Mouse (Mus musculus): ENCODE measurements around the gene Gm7970. TPM values are rescaled to one million over a fixed set of nuclear protein-coding genes. Genes with fewer than 3 reads are reported as not detected.
"Not testable (repeated sequence)": the region's sequence is repeated elsewhere in the genome, so short reads cannot be mapped to it uniquely, and the experiment has no call there.

Gm7970 gene
- polyA plus RNA-seq (2016; fragmentation: Nextera tagmentation; extraction: Ambion mirVana) = not detected in 2 replicates

DNA sequence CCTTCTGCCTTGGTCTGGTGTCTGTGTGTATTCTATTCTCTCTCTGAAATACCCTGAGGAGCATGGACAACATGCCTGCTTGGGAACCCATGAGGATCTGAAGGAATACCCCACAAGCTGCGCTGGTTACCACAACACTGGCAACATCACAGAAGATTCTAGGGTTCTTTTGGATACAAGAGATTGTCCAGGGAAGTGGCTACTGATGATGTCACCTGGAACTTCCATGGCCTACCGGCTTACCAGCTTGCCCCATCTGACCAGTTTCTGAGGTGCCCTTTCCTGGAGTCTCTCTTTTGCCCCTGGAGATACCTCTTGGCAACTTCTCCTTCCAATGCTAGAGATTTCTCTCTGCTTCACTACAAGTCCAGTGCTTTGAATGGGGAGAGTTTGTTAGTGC, at the start of gene Gm7970:
TSS of gene Gm7970 (minus strand) at position 101 of the 400 bp plus-strand sequence.
- H3K4me2 ChIP-seq (replicated peaks); ATAC-seq (ENCODE audit: insufficient number of reproducible peaks, insufficient read depth, low FRiP score, low TSS enrichment); H3K9ac ChIP-seq; H3K27ac ChIP-seq; H3K36me3 ChIP-seq; H3K27me3 ChIP-seq; H3K4me3 ChIP-seq; H3K9me3 ChIP-seq; H3K4me1 ChIP-seq: not testable (repeated sequence)
- no CpG with 5 or more reads among the region's 2 CpGs for WGBS

DNA sequence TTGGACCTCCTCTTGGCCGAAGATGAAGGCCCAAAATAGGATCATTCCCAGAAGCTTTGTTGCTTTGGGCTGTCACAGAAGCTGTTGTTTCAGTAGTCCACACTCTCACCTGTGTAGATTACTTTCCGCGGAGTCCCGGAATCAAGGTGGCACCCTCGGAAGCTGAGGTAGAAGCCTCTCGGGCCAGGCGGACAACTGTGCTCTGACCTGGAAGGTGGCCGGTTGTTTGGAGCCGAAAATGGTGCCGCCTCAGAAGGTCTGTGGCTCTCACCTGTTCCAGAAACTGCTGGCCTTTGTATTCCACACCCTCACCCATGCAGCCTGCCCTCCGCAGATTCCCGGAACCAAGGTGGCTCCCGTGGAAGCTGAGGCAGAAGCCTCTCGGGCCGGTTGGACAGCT, 45.6 kb upstream of the Gm7970 start:
- not testable (repeated sequence) for H3K9me3 ChIP-seq; H3K27ac ChIP-seq; H3K27me3 ChIP-seq; H3K4me3 ChIP-seq; H3K4me2 ChIP-seq (replicated peaks); H3K4me1 ChIP-seq; H3K36me3 ChIP-seq; H3K9ac ChIP-seq; ATAC-seq (ENCODE audit: insufficient number of reproducible peaks, insufficient read depth, low FRiP score, low TSS enrichment)
- 93% methylated on average over 15 of the region's 15 CpGs for WGBS

DNA sequence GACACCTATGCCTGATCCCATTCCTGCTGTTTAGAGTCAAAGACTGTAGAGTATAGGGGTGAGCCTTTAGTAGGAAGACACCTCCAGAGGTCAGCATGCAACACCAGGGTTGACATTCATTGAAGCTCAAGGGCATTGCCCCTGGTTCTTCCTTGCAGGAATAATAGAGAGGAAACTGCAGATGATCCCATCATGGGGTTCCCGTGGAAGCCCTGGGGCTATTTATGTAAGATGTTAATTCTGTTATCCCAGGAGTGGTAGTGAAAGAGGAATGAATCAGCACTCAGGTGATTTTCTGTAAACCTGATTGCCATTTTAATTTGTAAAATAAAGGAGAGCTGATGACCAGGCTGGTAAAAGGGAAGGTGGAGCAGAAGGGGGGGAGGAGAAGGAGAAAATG, 31.0 kb upstream of the Gm7970 start:
- not testable (repeated sequence) for H3K9ac ChIP-seq; H3K9me3 ChIP-seq; H3K27ac ChIP-seq; H3K4me3 ChIP-seq; H3K27me3 ChIP-seq; H3K36me3 ChIP-seq; H3K4me2 ChIP-seq (replicated peaks); H3K4me1 ChIP-seq; ATAC-seq (ENCODE audit: insufficient number of reproducible peaks, insufficient read depth, low FRiP score, low TSS enrichment)
- WGBS = 93% methylated on average over 1 of the region's 1 CpGs

GRCm38 (mm10) chr14:41572911-41573310, 17.5 kb upstream of the Gm7970 start, which contains the start of gene 1700049E17Rik2:
Gene 1700049E17Rik2, plus strand, starts transcription at chr14:41573211.
- not testable (repeated sequence) for H3K4me3 ChIP-seq

DNA sequence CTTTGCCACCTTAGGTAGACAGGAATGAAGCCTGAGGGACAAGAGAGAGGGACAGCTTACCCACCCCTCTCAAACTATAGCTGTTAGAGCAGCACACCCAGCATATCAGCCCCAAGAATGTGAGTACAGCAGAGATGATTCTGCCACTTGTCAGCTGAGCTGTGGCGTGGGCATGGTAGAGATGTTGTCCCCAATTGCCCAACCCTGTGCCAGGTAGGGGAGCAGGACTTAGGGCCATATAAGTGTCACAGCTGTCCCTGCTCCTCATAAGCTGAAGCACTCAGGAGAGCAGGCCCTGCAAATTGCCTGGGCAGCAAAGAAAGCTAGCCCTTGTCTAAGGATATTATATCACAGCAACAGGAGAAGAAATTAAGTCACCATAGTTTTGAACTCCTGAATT, 30.7 kb downstream of the Gm7970 start:
- H3K9ac ChIP-seq; H3K27ac ChIP-seq; H3K9me3 ChIP-seq; H3K27me3 ChIP-seq; H3K4me2 ChIP-seq (replicated peaks); H3K36me3 ChIP-seq; H3K4me3 ChIP-seq; ATAC-seq (ENCODE audit: insufficient number of reproducible peaks, insufficient read depth, low FRiP score, low TSS enrichment); H3K4me1 ChIP-seq: not testable (repeated sequence)
- 73% methylated on average over 1 of the region's 1 CpGs for WGBS

More at GRCm38 (mm10) chr14:41572911-41573310, 17.5 kb upstream of the Gm7970 start, which contains the start of gene 1700049E17Rik2:
- not testable (repeated sequence) for ATAC-seq (ENCODE audit: insufficient number of reproducible peaks, insufficient read depth, low FRiP score, low TSS enrichment); H3K4me1 ChIP-seq; H3K9ac ChIP-seq; H3K4me2 ChIP-seq (replicated peaks); H3K9me3 ChIP-seq; H3K27me3 ChIP-seq; H3K36me3 ChIP-seq; H3K27ac ChIP-seq
- WGBS = no CpG with 5 or more reads among the region's 1 CpGs

DNA sequence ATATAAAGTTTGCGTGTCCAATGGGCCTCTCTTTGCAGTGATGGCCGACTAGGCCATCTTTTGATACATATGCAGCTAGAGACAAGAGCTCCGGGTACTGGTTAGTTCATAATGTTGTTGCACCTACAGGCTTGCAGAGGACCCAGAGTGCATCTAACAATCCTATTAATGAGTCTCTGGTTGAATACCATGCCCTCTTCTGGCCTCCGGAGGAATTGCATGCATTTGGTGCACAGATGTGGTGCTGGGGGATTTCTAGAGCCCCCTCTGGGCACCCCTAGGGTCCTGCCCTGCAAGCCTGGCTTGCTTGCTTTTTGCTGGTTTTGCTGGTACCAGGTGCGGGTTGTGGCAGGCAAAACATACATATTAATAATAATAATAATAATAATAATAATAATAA, 34.7 kb downstream of the Gm7970 start:
- 75% methylated on average over 5 of the region's 5 CpGs for WGBS

More for the DNA sequence above, 34.7 kb downstream of the Gm7970 start:
- not testable (repeated sequence) for H3K4me3 ChIP-seq; H3K9ac ChIP-seq; H3K27me3 ChIP-seq; H3K9me3 ChIP-seq; H3K36me3 ChIP-seq; H3K27ac ChIP-seq; ATAC-seq (ENCODE audit: insufficient number of reproducible peaks, insufficient read depth, low FRiP score, low TSS enrichment); H3K4me2 ChIP-seq (replicated peaks); H3K4me1 ChIP-seq

Other genes with a start within 250 kb of the Gm7970 start
- not detected in 2 replicates for gene Gm5798, start 207.0 kb downstream of the Gm7970 start, polyA plus RNA-seq (2016; fragmentation: Nextera tagmentation; extraction: Ambion mirVana)
- not detected in 2 replicates for gene Gm7945, start 169.2 kb downstream of the Gm7970 start, polyA plus RNA-seq (2016; fragmentation: Nextera tagmentation; extraction: Ambion mirVana)
- gene Gm6482, start 147.3 kb downstream of the Gm7970 start, polyA plus RNA-seq (2016; fragmentation: Nextera tagmentation; extraction: Ambion mirVana) = not detected in 2 replicates
- not detected in 2 replicates for gene Gm7954, start 102.1 kb downstream of the Gm7970 start, polyA plus RNA-seq (2016; fragmentation: Nextera tagmentation; extraction: Ambion mirVana)
- not detected in 2 replicates for gene Gm3486, start 66.1 kb downstream of the Gm7970 start, polyA plus RNA-seq (2016; fragmentation: Nextera tagmentation; extraction: Ambion mirVana)
- not detected in 2 replicates for gene 1700049E17Rik2, start 17.6 kb upstream of the Gm7970 start, polyA plus RNA-seq (2016; fragmentation: Nextera tagmentation; extraction: Ambion mirVana)
- not detected in 2 replicates for gene Gm3072, start 69.0 kb upstream of the Gm7970 start, polyA plus RNA-seq (2016; fragmentation: Nextera tagmentation; extraction: Ambion mirVana)
- gene Gm3676, start 90.9 kb upstream of the Gm7970 start, polyA plus RNA-seq (2016; fragmentation: Nextera tagmentation; extraction: Ambion mirVana) = not detected in 2 replicates
- gene Gm8068, start 146.3 kb upstream of the Gm7970 start, polyA plus RNA-seq (2016; fragmentation: Nextera tagmentation; extraction: Ambion mirVana) = not detected in 2 replicates
- not detected in 2 replicates for gene Gm7929, start 195.0 kb upstream of the Gm7970 start, polyA plus RNA-seq (2016; fragmentation: Nextera tagmentation; extraction: Ambion mirVana)
- not detected in 2 replicates for gene Gm47189, start 216.9 kb upstream of the Gm7970 start, polyA plus RNA-seq (2016; fragmentation: Nextera tagmentation; extraction: Ambion mirVana)